Mouse (Mus musculus) liver, embryonic 18 days (tissue): Measurements from ENCODE around the gene H2-M1. TPM values are rescaled to one million over a fixed set of nuclear protein-coding genes. Genes with fewer than 3 reads are reported as not detected.

ENCODE experiments used
- polyA plus RNA-seq: library from polyadenylated mRNA; depleted of rRNA; stranded (reverse); fragments of >200 nt; gene quantifications from 2 replicates; pipeline ENCODE4 v1.2.3, GENCODE M21; 2012; rRNA removed

The H2-M1 gene
- not detected in 2 replicates for polyA plus RNA-seq

DNA sequence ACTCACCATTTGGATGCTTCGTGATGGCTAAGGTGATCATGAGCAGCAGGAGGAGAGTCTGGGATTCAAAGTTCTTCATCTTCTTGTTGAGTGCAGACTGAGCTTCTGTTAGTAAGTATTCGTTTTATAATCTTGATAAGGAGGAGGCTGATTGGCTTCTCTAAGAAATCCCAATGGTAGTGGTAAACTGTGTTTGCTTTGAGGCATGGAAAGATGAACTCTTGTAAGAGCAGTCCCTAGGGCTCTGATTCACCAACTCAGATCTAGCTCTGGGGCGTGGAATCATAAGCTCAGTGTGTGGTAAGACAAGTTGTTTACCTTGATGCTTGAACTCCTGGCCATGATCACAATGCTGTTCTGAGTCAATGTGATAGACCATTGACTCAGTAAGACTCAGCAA is at the start of gene H2-M1:
TSS of gene H2-M1 (minus strand) at position 101 of the 400 bp plus-strand sequence.

DNA sequence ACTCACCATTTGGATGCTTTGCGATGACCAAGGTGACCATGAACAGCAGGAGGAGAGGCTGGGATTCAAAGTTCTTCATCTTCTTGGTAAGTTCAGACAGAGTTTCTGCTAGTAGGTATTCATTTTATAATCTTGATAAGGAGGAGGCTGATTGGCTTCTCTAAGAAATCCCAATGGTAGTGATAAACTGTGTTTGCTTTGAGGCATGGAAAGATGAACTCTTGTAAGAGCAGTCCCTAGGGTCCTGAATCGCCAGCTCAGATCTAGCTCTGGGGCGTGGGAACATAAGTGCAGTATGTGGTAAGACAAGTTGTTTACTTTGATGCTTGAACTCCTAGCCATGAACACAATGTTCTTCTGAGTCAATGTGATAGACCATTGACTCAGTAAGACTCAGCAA is 29.5 kb downstream of the H2-M1 start, which contains the start of gene H2-M9:
TSS of gene H2-M9 (minus strand) at position 101 of the 400 bp plus-strand sequence.

Other genes with a start within 250 kb of the H2-M1 start
- gene H2-M10.4, start 209.9 kb downstream of the H2-M1 start, polyA plus RNA-seq: not detected in 2 replicates
- gene H2-M11, start 125.1 kb downstream of the H2-M1 start, polyA plus RNA-seq: not detected in 2 replicates
- gene H2-M9, start 29.6 kb downstream of the H2-M1 start, polyA plus RNA-seq: not detected in 2 replicates
- gene H2-M10.5, start 100.7 kb upstream of the H2-M1 start, polyA plus RNA-seq: not detected in 2 replicates
- gene H2-M10.6, start 140.0 kb upstream of the H2-M1 start, polyA plus RNA-seq: not detected in 2 replicates
- gene Trim26, start 164.9 kb upstream of the H2-M1 start, polyA plus RNA-seq: 19.4 and 23.3 TPM in 2 replicates
- gene Trim15, start 195.0 kb upstream of the H2-M1 start, polyA plus RNA-seq: 0.25 and 0.42 TPM in 2 replicates
- gene Trim10, start 197.4 kb upstream of the H2-M1 start, polyA plus RNA-seq: 37.1 and 43.0 TPM in 2 replicates
- 0.01 TPM in 1 of 2 replicates, not detected in the other for gene Trim40, start 217.9 kb upstream of the H2-M1 start, polyA plus RNA-seq
- 0.04 TPM in 1 of 2 replicates, not detected in the other for gene Trim31, start 225.9 kb upstream of the H2-M1 start, polyA plus RNA-seq